ENCODE assay signal across 8 mouse cellular contexts in the genomic region with DNA sequence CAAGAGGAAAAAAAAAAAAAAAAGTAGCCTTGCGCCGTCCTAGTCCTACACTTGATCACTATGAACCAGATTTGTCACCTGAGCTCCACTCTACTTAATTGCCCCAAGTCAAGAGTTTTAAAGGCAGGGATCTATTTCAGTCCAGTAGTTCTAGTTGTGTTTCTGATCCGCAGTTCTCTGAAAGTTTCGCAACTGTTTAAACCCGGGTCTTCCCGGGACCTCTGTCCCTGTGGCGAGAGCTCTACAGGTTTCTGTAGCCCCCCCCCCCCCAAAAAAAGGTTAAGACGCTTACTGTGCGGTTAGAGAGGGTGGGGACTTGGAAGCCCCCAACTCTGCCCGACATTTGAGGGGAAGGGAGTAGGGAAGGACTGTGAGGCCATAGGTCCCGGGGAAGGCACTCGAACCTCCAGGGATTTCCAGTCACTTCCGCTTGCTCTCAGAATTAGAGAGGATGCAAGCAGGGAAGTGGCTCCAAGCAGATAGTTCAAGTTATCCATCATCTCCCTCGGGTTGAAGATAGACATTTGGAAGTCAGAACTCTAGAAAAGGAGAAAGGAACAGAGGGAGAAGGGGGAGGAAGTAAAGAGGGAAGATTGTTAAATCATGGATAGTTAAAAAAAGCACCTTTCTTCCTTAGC. TPM values are rescaled to one million over a fixed set of nuclear protein-coding genes. Genes with fewer than 3 reads are reported as not detected.
DNase-seq lines count a peak whose midpoint lies in the region; ATAC-seq lines count a peak whose summit lies in the region.

No protein-coding gene starts in this region.

- no peaks in the 10 kb centered on the region for H3K36me3 ChIP-seq in embryonic facial prominence, embryonic 13.5 days
- no peaks in the 10 kb centered on the region for H3K36me3 ChIP-seq in hindbrain, embryonic 13.5 days
- H3K36me3 ChIP-seq in midbrain, embryonic 11.5 days (ENCODE audit: control insufficient read depth, insufficient read depth, low read length), result no peaks in the 10 kb centered on the region

- H3K4me2 ChIP-seq in embryonic facial prominence, embryonic 13.5 days, result peak overlapping the region; percentile 97
- peak overlapping the region; percentile 95 for H3K4me2 ChIP-seq in hindbrain, embryonic 13.5 days
- H3K4me2 ChIP-seq in midbrain, embryonic 11.5 days, result peak overlapping the region; percentile 83

- H3K4me1 ChIP-seq in embryonic facial prominence, embryonic 13.5 days, result peaks cover 34% of the 10 kb centered on the region
- peaks cover 43% of the 10 kb centered on the region for H3K4me1 ChIP-seq in hindbrain, embryonic 13.5 days (replicated peaks)
- peaks cover 14% of the 10 kb centered on the region for H3K4me1 ChIP-seq in midbrain, embryonic 11.5 days (ENCODE audit: control insufficient read depth, insufficient read depth, low read length)

- H3K27ac ChIP-seq in embryonic facial prominence, embryonic 13.5 days, result no peak overlapping the region
- H3K27ac ChIP-seq in hindbrain, embryonic 13.5 days, result no peak overlapping the region
- no peak overlapping the region for H3K27ac ChIP-seq in midbrain, embryonic 11.5 days (ENCODE audit: low read depth, low read length)

- ATAC-seq in embryonic facial prominence, embryonic 13.5 days (ENCODE audit: insufficient number of reproducible peaks, insufficient read depth, low FRiP score, low TSS enrichment, low read depth), result no peak
- no peak for ATAC-seq in hindbrain, embryonic 13.5 days (ENCODE audit: low FRiP score)
- ATAC-seq in midbrain, embryonic 11.5 days (ENCODE audit: low FRiP score), result no peak
- no peak for ATAC-seq in frontal cortex, adult (ENCODE audit: low TSS enrichment)

- peak overlapping the region; percentile 64 for H3K4me3 ChIP-seq in embryonic facial prominence, embryonic 13.5 days
- peak overlapping the region; percentile 54 for H3K4me3 ChIP-seq in hindbrain, embryonic 13.5 days
- H3K4me3 ChIP-seq in midbrain, embryonic 11.5 days (ENCODE audit: low read depth, low read length), result peak overlapping the region; percentile 49

- intact Hi-C loops in left cerebral cortex, postnatal 10 days (cut with DNase I), result loop anchor here (5.0 to 10.0 kb wide), 2 partner anchors 159 to 498 kb away; no protein-coding TSS in a partner anchor

- DNase-seq in adrenal gland, adult 2 months, result peak; percentile 30
- no peak for DNase-seq in adrenal gland, adult 8-10 months
- DNase-seq in midbrain, embryonic 11.5 days (ENCODE audit: low spot score, missing footprints), result peak; percentile 91
- no peak for DNase-seq in spleen, postnatal 10 days (ENCODE audit: low spot score in 2 of 2)
- DNase-seq in left cerebral cortex, postnatal 10 days (ENCODE audit: extremely low spot score in 1 of 2, low spot score in 2 of 2), result no peak

- H3K9me3 ChIP-seq in embryonic facial prominence, embryonic 13.5 days, result 0 out of 2 replicates have a peak, but pooled peaks cover 2% of the 10 kb centered on the region
- H3K9me3 ChIP-seq in hindbrain, embryonic 13.5 days, result no peaks in the 10 kb centered on the region
- H3K9me3 ChIP-seq in midbrain, embryonic 11.5 days (ENCODE audit: control insufficient read depth, low read length), result peaks cover 6% of the 10 kb centered on the region; the same call in 1 of the 2 replicates

- peaks cover 25% of the 10 kb centered on the region for H3K27me3 ChIP-seq in embryonic facial prominence, embryonic 13.5 days
- peaks cover 71% of the 10 kb centered on the region for H3K27me3 ChIP-seq in hindbrain, embryonic 13.5 days
- peaks cover 50% of the 10 kb centered on the region for H3K27me3 ChIP-seq in midbrain, embryonic 11.5 days (ENCODE audit: control insufficient read depth, insufficient read depth, low read length)

- 4% methylated on average over 14 of the region's 14 CpGs for WGBS in embryonic facial prominence, embryonic 13.5 days
- 6% methylated on average over 14 of the region's 14 CpGs for WGBS in hindbrain, embryonic 13.5 days
- WGBS in midbrain, embryonic 11.5 days, result 2% methylated on average over 14 of the region's 14 CpGs

- peak overlapping the region; percentile 77; the same call in 1 of the 2 replicates for H3K9ac ChIP-seq in embryonic facial prominence, embryonic 13.5 days
- 0 out of 2 replicates have a peak overlapping the region, but pooled peaks have one; percentile 73 for H3K9ac ChIP-seq in hindbrain, embryonic 13.5 days
- peak overlapping the region; percentile 58; the same call in 1 of the 2 replicates for H3K9ac ChIP-seq in midbrain, embryonic 11.5 days (ENCODE audit: low read length)

RNA-seq across cellular contexts. Expression of gene Adamts9, which starts 0.9 kb away (rescaled TPM):
- total RNA-seq in adrenal gland, adult 2 months (2021), result 10 to 100 TPM; 11.0 to 30.9 TPM
- 5.9 and 7.1 TPM in 2 replicates for polyA plus RNA-seq in adrenal gland, adult 2 months (2012; rRNA removed)
- 10 to 100 TPM; 15.1 to 22.1 (median 18.6) TPM for total RNA-seq in adrenal gland, adult 8-10 months (2022)
- polyA plus RNA-seq in embryonic facial prominence, embryonic 13.5 days (2015; fragmentation: Nextera tagmentation; extraction: Ambion mirVana), result 6.3 and 7.0 TPM in 2 replicates
- polyA plus RNA-seq in hindbrain, embryonic 13.5 days (2015; fragmentation: Nextera tagmentation; extraction: Ambion mirVana), result 1.7 TPM in 2 replicates
- polyA plus RNA-seq in midbrain, embryonic 11.5 days (2014; fragmentation: Nextera tagmentation; extraction: Ambion mirVana), result 1.1 TPM in 2 replicates
- total RNA-seq in left cerebral cortex, postnatal 10 days (2021), result 1 to 10 TPM; 5.7 to 7.9 TPM

Comparison
In these comparisons a context has a peak if more than half of its experiments do, and no peak if none do; other contexts are left out.
1. DNase-seq: peak in adrenal gland, adult 2 months (single experiment) and midbrain, embryonic 11.5 days (single experiment); none in adrenal gland, adult 8-10 months (single experiment), spleen, postnatal 10 days (0 of 2) and left cerebral cortex, postnatal 10 days (0 of 2).
2. Peak in every context shown above with its lines, with median percentiles within 50 percentile points of each other: H3K4me2 ChIP-seq, H3K4me3 ChIP-seq and H3K9ac ChIP-seq.